Mouse (Mus musculus): Measurements from ENCODE around the gene Qpctl.

GRCm38 (mm10) chr7:19171831-19172230 lies 22.7 kb upstream of the Qpctl start:
- TF ChIP-seq POLR2A (IDR thresholded peaks at IDR 0.05; ENCODE audit: insufficient read length, low read depth) (no peak), USF1 (IDR thresholded peaks at IDR 0.05; ENCODE audit: low read depth) (no peak), CEBPB (IDR thresholded peaks at IDR 0.05; ENCODE audit: insufficient read depth, poor library complexity, severe bottlenecking) (no peak), MYOD1 (IDR thresholded peaks at IDR 0.05; ENCODE audit: control insufficient read depth in 1 of 3, insufficient read length in 2 of 3, low read depth in 2 of 3) (no peak), E2F4 (IDR thresholded peaks at IDR 0.05; ENCODE audit: insufficient read depth) (no peak), MYOG (IDR thresholded peaks at IDR 0.05; ENCODE audit: control insufficient read depth in 1 of 3, insufficient read depth in 1 of 3, insufficient read length in 2 of 3, low read depth in 2 of 3) (no peak), MAX (IDR thresholded peaks at IDR 0.05; ENCODE audit: low read depth) (no peak), POLR2AphosphoS2 (IDR thresholded peaks at IDR 0.05; ENCODE audit: insufficient read length, low read depth) (no peak), SRF (IDR thresholded peaks at IDR 0.05; ENCODE audit: control insufficient read depth, insufficient read length, low read depth) (no peak), TCF3 (IDR thresholded peaks at IDR 0.05; ENCODE audit: insufficient read length, low read depth) (no peak), TCF12 (IDR thresholded peaks at IDR 0.05; ENCODE audit: insufficient read depth, poor library complexity, severe bottlenecking) (no peak)
